Mouse (Mus musculus) thymus, adult 2 months (tissue): ENCODE data around the gene Rap1gap2.

Experiments
- CTCF ChIP-seq: fragments of 200-500 bp; IDR thresholded peaks from 2 replicates; pipeline ENCODE4 v1.5.1; 2012; ENCODE audit warnings: mild to moderate bottlenecking, control low read depth, low read length, moderate library complexity, borderline replicate concordance; ENCODE audit not compliant: control insufficient read depth, poor library complexity, insufficient read depth; ENCODE audit errors: extremely low read depth
- POLR2A ChIP-seq: fragments of 200-500 bp; IDR thresholded peaks from 2 replicates; pipeline ENCODE4 v1.6.1; 2012; ENCODE audit warnings: mild to moderate bottlenecking, low read length, control low read depth, moderate library complexity; ENCODE audit not compliant: control insufficient read depth, poor library complexity, insufficient read depth; ENCODE audit errors: extremely low read depth

- TF ChIP-seq POLR2A (no peak), CTCF (peak; percentile 11; the same call in 1 of the 2 replicates)
These were observed 27.5 kb upstream of the Rap1gap2 start for GRCm38 (mm10) chr11:74637971-74638790.
